Mouse (Mus musculus): ENCODE results near the gene Gda. TPM values are rescaled to one million over a fixed set of nuclear protein-coding genes. Genes with fewer than 3 reads are reported as not detected.

Gene Gda
- polyA plus RNA-seq, 1 experiment = 1.4 TPM

- 90% methylated on average over 7 of the region's 7 CpGs for WGBS
- H3K36me3 ChIP-seq (ENCODE audit: control insufficient read depth, insufficient read depth, low read length) = no peaks in the 10 kb centered on the region
- TF ChIP-seq POLR2A (IDR thresholded peaks at IDR 0.05; ENCODE audit: low read depth, low read length) (no peak), CTCF (conservative IDR thresholded peaks at IDR 0.05; ENCODE audit: insufficient read depth, insufficient read length, low read depth, low read length) (no peak)
- H3K27me3 ChIP-seq (replicated peaks; ENCODE audit: control insufficient read depth, insufficient read depth, low read length) = no peaks in the 10 kb centered on the region
- H3K27ac ChIP-seq (ENCODE audit: insufficient read depth, low read depth, low read length) = no peak overlapping the region
- no peaks in the 10 kb centered on the region for H3K4me1 ChIP-seq (ENCODE audit: control insufficient read depth, insufficient read depth, low read length)
- no peak overlapping the region for H3K4me3 ChIP-seq (ENCODE audit: insufficient read depth, low read depth, low read length)
- no peak for DNase-seq
Measured at GRCm38 (mm10) chr19:21390904-21391303, 82.3 kb downstream of the Gda start.

DNA sequence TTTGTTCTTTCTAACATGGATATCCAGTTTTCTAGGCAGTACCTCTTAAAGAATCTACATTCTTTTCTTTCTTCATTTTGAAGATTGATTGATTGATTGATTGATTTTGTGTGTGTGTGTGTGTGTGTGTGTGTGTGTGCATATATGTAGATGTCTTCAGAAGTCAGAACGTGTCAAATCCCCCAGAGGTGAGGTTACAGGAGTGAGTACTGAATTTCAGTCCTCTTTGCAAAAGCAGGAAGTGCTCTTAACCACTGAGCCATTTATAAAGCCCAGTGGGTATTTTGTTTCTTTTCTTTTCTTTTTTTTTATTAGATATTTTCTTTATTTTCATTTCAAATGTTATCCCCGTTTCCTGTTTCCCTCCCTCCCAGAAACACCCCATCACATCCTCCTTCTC is 86.4 kb downstream of the Gda start:
- DNase-seq = no peak
- H3K36me3 ChIP-seq (ENCODE audit: control insufficient read depth, insufficient read depth, low read length) = no peaks in the 10 kb centered on the region
- H3K27me3 ChIP-seq (replicated peaks; ENCODE audit: control insufficient read depth, insufficient read depth, low read length) = no peaks in the 10 kb centered on the region
- 41% methylated on average over 2 of the region's 2 CpGs for WGBS
- no peak overlapping the region for H3K27ac ChIP-seq (ENCODE audit: insufficient read depth, low read depth, low read length)
- H3K4me1 ChIP-seq (ENCODE audit: control insufficient read depth, insufficient read depth, low read length) = no peaks in the 10 kb centered on the region
- TF ChIP-seq CTCF (conservative IDR thresholded peaks at IDR 0.05; ENCODE audit: insufficient read depth, insufficient read length, low read depth, low read length) (no peak), POLR2A (IDR thresholded peaks at IDR 0.05; ENCODE audit: low read depth, low read length) (no peak)
- no peak overlapping the region for H3K4me3 ChIP-seq (ENCODE audit: insufficient read depth, low read depth, low read length)

GRCm38 (mm10) chr19:21384231-21384630 is 89.0 kb downstream of the Gda start:
- Histone ChIP-seq H3K27me3 (replicated peaks; ENCODE audit: control insufficient read depth, insufficient read depth, low read length) (no peaks in the 10 kb centered on the region), H3K4me3 (ENCODE audit: insufficient read depth, low read depth, low read length) (no peak overlapping the region), H3K27ac (ENCODE audit: insufficient read depth, low read depth, low read length) (no peak overlapping the region), H3K36me3 (ENCODE audit: control insufficient read depth, insufficient read depth, low read length) (no peaks in the 10 kb centered on the region), H3K4me1 (ENCODE audit: control insufficient read depth, insufficient read depth, low read length) (no peaks in the 10 kb centered on the region)
- no peak for DNase-seq
- no peak for TF ChIP-seq CTCF (conservative IDR thresholded peaks at IDR 0.05; ENCODE audit: insufficient read depth, insufficient read length, low read depth, low read length)
- TF ChIP-seq POLR2A (IDR thresholded peaks at IDR 0.05; ENCODE audit: low read depth, low read length) = no peak
- WGBS = 85% methylated on average over 3 of the region's 3 CpGs

GRCm38 (mm10) chr19:21383491-21384226 is 89.6 kb downstream of the Gda start:
- 70% methylated on average over 6 of the region's 6 CpGs for WGBS
- Histone ChIP-seq H3K4me1 (ENCODE audit: control insufficient read depth, insufficient read depth, low read length) (no peaks in the 10 kb centered on the region), H3K27me3 (replicated peaks; ENCODE audit: control insufficient read depth, insufficient read depth, low read length) (no peaks in the 10 kb centered on the region), H3K27ac (ENCODE audit: insufficient read depth, low read depth, low read length) (no peak overlapping the region), H3K36me3 (ENCODE audit: control insufficient read depth, insufficient read depth, low read length) (no peaks in the 10 kb centered on the region), H3K4me3 (ENCODE audit: insufficient read depth, low read depth, low read length) (no peak overlapping the region)
- no peak for TF ChIP-seq POLR2A (IDR thresholded peaks at IDR 0.05; ENCODE audit: low read depth, low read length)
- TF ChIP-seq CTCF (conservative IDR thresholded peaks at IDR 0.05; ENCODE audit: insufficient read depth, insufficient read length, low read depth, low read length) = no peak
- no peak for DNase-seq

DNA sequence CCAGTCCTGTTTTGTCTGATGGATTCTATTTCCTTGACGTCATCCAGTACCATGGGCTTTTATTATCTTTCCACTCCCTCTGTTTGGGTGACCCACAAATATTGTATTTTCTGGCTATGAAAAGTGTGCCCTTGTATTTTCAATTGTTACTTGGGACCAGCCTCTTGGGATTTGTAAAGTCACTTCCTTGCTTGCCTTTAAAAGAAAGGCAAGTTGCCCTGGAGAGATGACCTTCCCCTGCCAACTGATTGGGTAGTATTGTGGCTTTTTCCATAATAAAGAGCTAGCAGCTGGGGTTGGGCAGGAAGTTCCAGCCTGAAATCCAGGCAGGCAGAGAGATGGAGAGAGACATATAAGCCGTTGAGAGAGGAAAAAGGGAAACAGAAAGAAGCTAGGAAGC is 91.5 kb downstream of the Gda start:
- no peaks in the 10 kb centered on the region for H3K4me1 ChIP-seq (ENCODE audit: control insufficient read depth, insufficient read depth, low read length)
- peak; percentile 9 for DNase-seq
- H3K4me3 ChIP-seq (ENCODE audit: insufficient read depth, low read depth, low read length) = no peak overlapping the region
- TF ChIP-seq POLR2A (IDR thresholded peaks at IDR 0.05; ENCODE audit: low read depth, low read length) = no peak
- TF ChIP-seq CTCF (conservative IDR thresholded peaks at IDR 0.05; ENCODE audit: insufficient read depth, insufficient read length, low read depth, low read length) = no peak
- WGBS = 68% methylated on average over 2 of the region's 2 CpGs
- H3K27me3 ChIP-seq (replicated peaks; ENCODE audit: control insufficient read depth, insufficient read depth, low read length) = no peaks in the 10 kb centered on the region
- H3K36me3 ChIP-seq (ENCODE audit: control insufficient read depth, insufficient read depth, low read length) = no peaks in the 10 kb centered on the region
- no peak overlapping the region; the same call in 1 of the 2 replicates for H3K27ac ChIP-seq (ENCODE audit: insufficient read depth, low read depth, low read length)

- TF ChIP-seq CTCF (conservative IDR thresholded peaks at IDR 0.05; ENCODE audit: insufficient read depth, insufficient read length, low read depth, low read length) = no peak
- no peak for TF ChIP-seq POLR2A (IDR thresholded peaks at IDR 0.05; ENCODE audit: low read depth, low read length)
- Histone ChIP-seq H3K27ac (ENCODE audit: insufficient read depth, low read depth, low read length) (no peak overlapping the region), H3K4me3 (ENCODE audit: insufficient read depth, low read depth, low read length) (no peak overlapping the region), H3K36me3 (ENCODE audit: control insufficient read depth, insufficient read depth, low read length) (no peaks in the 10 kb centered on the region), H3K27me3 (replicated peaks; ENCODE audit: control insufficient read depth, insufficient read depth, low read length) (no peaks in the 10 kb centered on the region), H3K4me1 (ENCODE audit: control insufficient read depth, insufficient read depth, low read length) (no peaks in the 10 kb centered on the region)
- 90% methylated on average over 5 of the region's 5 CpGs for WGBS
- no peak for DNase-seq
Measured at GRCm38 (mm10) chr19:21379195-21379594, 94.0 kb downstream of the Gda start.

GRCm38 (mm10) chr19:21376445-21377218 is 96.6 kb downstream of the Gda start:
- Histone ChIP-seq H3K27ac (ENCODE audit: insufficient read depth, low read depth, low read length) (no peak overlapping the region), H3K4me3 (ENCODE audit: insufficient read depth, low read depth, low read length) (no peak overlapping the region), H3K4me1 (ENCODE audit: control insufficient read depth, insufficient read depth, low read length) (no peaks in the 10 kb centered on the region), H3K36me3 (ENCODE audit: control insufficient read depth, insufficient read depth, low read length) (no peaks in the 10 kb centered on the region), H3K27me3 (replicated peaks; ENCODE audit: control insufficient read depth, insufficient read depth, low read length) (no peaks in the 10 kb centered on the region)
- TF ChIP-seq CTCF (conservative IDR thresholded peaks at IDR 0.05; ENCODE audit: insufficient read depth, insufficient read length, low read depth, low read length) (no peak), POLR2A (IDR thresholded peaks at IDR 0.05; ENCODE audit: low read depth, low read length) (no peak)
- peak; percentile 8 for DNase-seq
- 83% methylated on average over 4 of the region's 4 CpGs for WGBS

Measured in kidney, adult 2 months (tissue).